Mouse (Mus musculus) midbrain, embryonic 14.5 days (tissue): ENCODE data around the gene Elovl6. TPM values are rescaled to one million over a fixed set of nuclear protein-coding genes. Genes with fewer than 3 reads are reported as not detected.

Experiments used
- ATAC-seq: fragments of 200-750 bp; cut with Nextera tagmentation; 2 replicates; pipeline ENCODE4 v1.8.0; 2017; ENCODE audit warnings: moderate number of reproducible peaks, moderate library complexity; ENCODE audit not compliant: low FRiP score, low TSS enrichment
- DNase-seq: peaks from one replicate; pipeline ENCODE4 v3.0.0-alpha.2; 2015
- H3K27ac ChIP-seq: fragments of 300-500 bp; sonication (generic); replicated peaks from 2 replicates; pipeline ENCODE4 v1.5.1; 2014; ENCODE audit warnings: mild to moderate bottlenecking, low read depth, low read length, moderate library complexity
- H3K27me3 ChIP-seq: fragments of 300-500 bp; sonication (generic); 2 replicates; pipeline ENCODE4 v1.6.1; 2014; ENCODE audit warnings: low read length, control low read depth, mixed read lengths; ENCODE audit not compliant: control insufficient read depth, insufficient read depth
- H3K36me3 ChIP-seq: fragments of 300-500 bp; sonication (generic); 2 replicates; pipeline ENCODE4 v1.6.1; 2014; ENCODE audit warnings: low read length, control low read depth; ENCODE audit not compliant: control insufficient read depth, insufficient read depth
- H3K4me1 ChIP-seq: fragments of 300-500 bp; sonication (generic); 2 replicates; pipeline ENCODE4 v1.6.1; 2014; ENCODE audit warnings: mild to moderate bottlenecking, antibody characterized with exemption, low read length, control low read depth; ENCODE audit not compliant: control insufficient read depth, insufficient read depth
- H3K4me2 ChIP-seq: fragments of 300-500 bp; sonication (generic); 2 replicates; pipeline ENCODE4 v1.6.1; 2014; ENCODE audit warnings: mild to moderate bottlenecking, low read length, moderate library complexity
- H3K4me3 ChIP-seq: fragments of 300-500 bp; sonication (generic); replicated peaks from 2 replicates; pipeline ENCODE4 v1.5.1; 2014; ENCODE audit warnings: low read depth, low read length
- H3K9ac ChIP-seq: fragments of 300-500 bp; sonication (generic); replicated peaks from 2 replicates; pipeline ENCODE4 v1.6.1; 2014; ENCODE audit warnings: mild to moderate bottlenecking, low read length, moderate library complexity
- H3K9me3 ChIP-seq: fragments of 300-500 bp; sonication (generic); 2 replicates; pipeline ENCODE4 v1.6.1; 2016; ENCODE audit warnings: low read length, control low read depth, mixed read lengths; ENCODE audit not compliant: control insufficient read depth
- WGBS: fragments of 180-500 bp; shearing (Covaris S2); extraction: QIAGEN DNeasy Blood & Tissue Kit; methylation state at CpG from one replicate; pipeline ENCODE4 v1.1.7; 2014; 5-methylcytosine and 5-hydroxymethylcytosine counted together
- polyA plus RNA-seq: library from polyadenylated mRNA; unstranded; fragments of >200 nt; fragmentation: Nextera tagmentation; extraction: Ambion mirVana; gene quantifications from 2 replicates; pipeline ENCODE4 v1.2.1, GENCODE M21; 2014

Gene Elovl6
- polyA plus RNA-seq, 1 experiment from 2014 or later, result 30.4 TPM

GRCm38 (mm10) chr3:129547837-129548435, 15.8 kb downstream of the Elovl6 start:
- Histone ChIP-seq H3K27ac (no peak overlapping the region), H3K4me3 (no peak overlapping the region), H3K27me3 (no peaks in the 10 kb centered on the region), H3K9me3 (peaks cover 7% of the 10 kb centered on the region; the same call in 1 of the 2 replicates), H3K36me3 (peaks cover under 1% of the 10 kb centered on the region; the same call in 1 of the 2 replicates), H3K9ac (no peak overlapping the region), H3K4me1 (no peaks in the 10 kb centered on the region), H3K4me2 (no peak overlapping the region)
- no peak for DNase-seq
- 53% methylated on average over 8 of the region's 8 CpGs for WGBS
- no peak for ATAC-seq

- Histone ChIP-seq H3K4me2 (no peak overlapping the region), H3K9me3 (peaks cover under 1% of the 10 kb centered on the region; the same call in 1 of the 2 replicates), H3K27ac (no peak overlapping the region), H3K4me3 (no peak overlapping the region), H3K27me3 (no peaks in the 10 kb centered on the region), H3K9ac (no peak overlapping the region), H3K4me1 (no peaks in the 10 kb centered on the region), H3K36me3 (no peaks in the 10 kb centered on the region)
- ATAC-seq, result no peak
- DNase-seq, result no peak
- 19% methylated on average over 8 of the region's 8 CpGs for WGBS
Observed at GRCm38 (mm10) chr3:129548760-129549159, 16.6 kb downstream of the Elovl6 start.

GRCm38 (mm10) chr3:129549546-129549945, 17.4 kb downstream of the Elovl6 start:
- Histone ChIP-seq H3K4me2 (no peak overlapping the region), H3K9ac (no peak overlapping the region), H3K4me1 (no peaks in the 10 kb centered on the region), H3K36me3 (no peaks in the 10 kb centered on the region), H3K27ac (no peak overlapping the region), H3K9me3 (no peaks in the 10 kb centered on the region), H3K27me3 (no peaks in the 10 kb centered on the region), H3K4me3 (no peak overlapping the region)
- ATAC-seq, result no peak
- WGBS, result 16% methylated on average over 5 of the region's 5 CpGs
- no peak for DNase-seq

- H3K36me3 ChIP-seq, result no peaks in the 10 kb centered on the region
- H3K4me3 ChIP-seq, result no peak overlapping the region
- H3K27ac ChIP-seq, result no peak overlapping the region
- ATAC-seq (no peak), DNase-seq (no peak)
- H3K4me2 ChIP-seq, result no peak overlapping the region
- H3K27me3 ChIP-seq, result no peaks in the 10 kb centered on the region
- no peaks in the 10 kb centered on the region for H3K4me1 ChIP-seq
- no peaks in the 10 kb centered on the region for H3K9me3 ChIP-seq
- no peak overlapping the region for H3K9ac ChIP-seq
- WGBS, result 49% methylated on average over 9 of the region's 9 CpGs
Observed at GRCm38 (mm10) chr3:129551581-129552290, 19.6 kb downstream of the Elovl6 start.

GRCm38 (mm10) chr3:129552370-129552769, 20.2 kb downstream of the Elovl6 start:
- no peak overlapping the region for H3K4me2 ChIP-seq
- H3K9ac ChIP-seq, result no peak overlapping the region
- no peak overlapping the region for H3K27ac ChIP-seq
- H3K4me3 ChIP-seq, result no peak overlapping the region
- H3K4me1 ChIP-seq, result no peaks in the 10 kb centered on the region
- H3K36me3 ChIP-seq, result no peaks in the 10 kb centered on the region
- ATAC-seq, result no peak
- H3K9me3 ChIP-seq, result no peaks in the 10 kb centered on the region
- no peaks in the 10 kb centered on the region for H3K27me3 ChIP-seq
- WGBS, result 72% methylated on average over 6 of the region's 6 CpGs
- no peak for DNase-seq

- Histone ChIP-seq H3K4me3 (no peak overlapping the region), H3K27me3 (no peaks in the 10 kb centered on the region), H3K36me3 (no peaks in the 10 kb centered on the region), H3K9me3 (no peaks in the 10 kb centered on the region), H3K9ac (no peak overlapping the region), H3K4me1 (no peaks in the 10 kb centered on the region), H3K4me2 (no peak overlapping the region), H3K27ac (no peak overlapping the region)
- DNase-seq (no peak), ATAC-seq (no peak)
- WGBS, result 94% methylated on average over 9 of the region's 9 CpGs
Observed at GRCm38 (mm10) chr3:129553173-129553572, 21.0 kb downstream of the Elovl6 start.

- Histone ChIP-seq H3K9ac (no peak overlapping the region), H3K27me3 (no peaks in the 10 kb centered on the region), H3K9me3 (no peaks in the 10 kb centered on the region), H3K4me2 (no peak overlapping the region), H3K36me3 (no peaks in the 10 kb centered on the region), H3K4me1 (no peaks in the 10 kb centered on the region), H3K4me3 (no peak overlapping the region), H3K27ac (no peak overlapping the region)
- WGBS, result 96% methylated on average over 10 of the region's 10 CpGs
- DNase-seq, result no peak
- ATAC-seq, result no peak
Observed at GRCm38 (mm10) chr3:129553661-129554060, 21.5 kb downstream of the Elovl6 start.

GRCm38 (mm10) chr3:129554436-129554835, 22.3 kb downstream of the Elovl6 start:
- Histone ChIP-seq H3K9me3 (no peaks in the 10 kb centered on the region), H3K27ac (no peak overlapping the region), H3K4me2 (no peak overlapping the region), H3K4me1 (no peaks in the 10 kb centered on the region), H3K36me3 (no peaks in the 10 kb centered on the region), H3K9ac (no peak overlapping the region), H3K27me3 (no peaks in the 10 kb centered on the region), H3K4me3 (no peak overlapping the region)
- WGBS, result 90% methylated on average over 4 of the region's 4 CpGs
- ATAC-seq (no peak), DNase-seq (no peak)

GRCm38 (mm10) chr3:129557048-129557447, 24.9 kb downstream of the Elovl6 start:
- no peaks in the 10 kb centered on the region for H3K27me3 ChIP-seq
- no peak overlapping the region for H3K9ac ChIP-seq
- H3K4me2 ChIP-seq, result no peak overlapping the region
- ATAC-seq (no peak), DNase-seq (no peak)
- no peaks in the 10 kb centered on the region for H3K9me3 ChIP-seq
- H3K36me3 ChIP-seq, result no peaks in the 10 kb centered on the region
- no peak overlapping the region for H3K27ac ChIP-seq
- no peak overlapping the region for H3K4me3 ChIP-seq
- 92% methylated on average over 9 of the region's 9 CpGs for WGBS
- H3K4me1 ChIP-seq, result no peaks in the 10 kb centered on the region
